Comparison of ENCODE assay signal across 15 mouse cellular contexts in the genomic region with DNA sequence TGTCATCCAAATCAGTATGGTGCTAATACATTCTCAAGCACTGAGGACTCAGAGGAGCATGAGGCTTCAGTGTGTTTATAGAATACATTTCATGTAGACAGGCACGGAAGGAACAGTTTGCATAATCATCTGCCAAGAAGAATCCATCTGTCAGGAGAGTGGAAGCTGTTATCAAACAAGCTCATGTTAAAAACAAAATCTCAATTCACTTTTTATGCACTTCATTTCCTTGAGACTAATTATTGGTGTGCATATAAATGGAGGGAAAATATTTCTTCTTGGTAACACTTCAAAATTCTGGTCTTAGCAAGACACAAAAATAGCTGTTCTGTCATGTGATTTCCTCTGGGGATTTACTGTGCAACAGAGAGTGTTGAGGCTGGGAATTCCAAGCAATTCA.
A peak's percentile ranks its signal among the peaks of the same experiment; 100 is the strongest.
DNase-seq lines count a peak whose midpoint lies in the region; ATAC-seq lines count a peak whose summit lies in the region.
"Had no signal": no experiment of that assay in that cellular context is flagged by ENCODE, and none has a peak within 500 bp of the region (broad histone marks: within the 10 kb centered on the region; RNA-seq: fewer than 3 reads in every experiment).

No protein-coding gene starts in this region.

- no peak overlapping the region for H3K4me3 ChIP-seq in forebrain, embryonic 14.5 days (ENCODE audit: low read depth, low read length)
- no peak overlapping the region for H3K4me3 ChIP-seq in forebrain, embryonic 12.5 days (replicated peaks)
- H3K4me3 ChIP-seq: heart, embryonic 10.5 days; megakaryocyte, embryonic 14.5 days; neural tube, embryonic 12.5 days; stomach, embryonic 15.5 days had no signal

- H3K36me3 ChIP-seq in forebrain, embryonic 14.5 days (ENCODE audit: control insufficient read depth, insufficient read depth, low read length), result no peaks in the 10 kb centered on the region
- H3K36me3 ChIP-seq in forebrain, embryonic 12.5 days (replicated peaks), result no peaks in the 10 kb centered on the region
- H3K36me3 ChIP-seq: heart, embryonic 10.5 days; neural tube, embryonic 12.5 days; stomach, embryonic 15.5 days had no signal

- H3K4me2 ChIP-seq in forebrain, embryonic 14.5 days (ENCODE audit: low read length), result no peak overlapping the region
- H3K4me2 ChIP-seq in forebrain, embryonic 12.5 days, result no peak overlapping the region
- H3K4me2 ChIP-seq: neural tube, embryonic 12.5 days; stomach, embryonic 15.5 days had no signal

- peak; percentile 89 for ATAC-seq in forebrain, embryonic 14.5 days
- ATAC-seq in forebrain, embryonic 12.5 days (ENCODE audit: low FRiP score), result no peak
- ATAC-seq in megakaryocyte, adult 5-6 weeks (ENCODE audit: poor library complexity, severe bottlenecking), result no peak

- H3K4me1 ChIP-seq in forebrain, embryonic 14.5 days (ENCODE audit: control insufficient read depth, insufficient read depth, low read length), result no peaks in the 10 kb centered on the region
- no peaks in the 10 kb centered on the region for H3K4me1 ChIP-seq in forebrain, embryonic 12.5 days
- H3K4me1 ChIP-seq: heart, embryonic 10.5 days; megakaryocyte, embryonic 14.5 days; neural tube, embryonic 12.5 days; stomach, embryonic 15.5 days had no signal

- H3K27me3 ChIP-seq in forebrain, embryonic 14.5 days (replicated peaks; ENCODE audit: control insufficient read depth, insufficient read depth, low read length), result no peaks in the 10 kb centered on the region
- no peaks in the 10 kb centered on the region for H3K27me3 ChIP-seq in forebrain, embryonic 12.5 days
- H3K27me3 ChIP-seq: megakaryocyte, embryonic 14.5 days; neural tube, embryonic 12.5 days; stomach, embryonic 15.5 days had no signal

- intact Hi-C loops in left cerebral cortex, postnatal 4 days (cut with DNase I), result no loop called here
- intact Hi-C loops in gastrocnemius, postnatal 36 days (cut with DNase I), result no loop called here

- H3K9ac ChIP-seq in forebrain, embryonic 14.5 days (ENCODE audit: low read length), result no peak overlapping the region
- no peak overlapping the region for H3K9ac ChIP-seq in forebrain, embryonic 12.5 days
- H3K9ac ChIP-seq: neural tube, embryonic 12.5 days; stomach, embryonic 15.5 days had no signal

- H3K27ac ChIP-seq in forebrain, embryonic 14.5 days (ENCODE audit: low read depth, low read length), result no peak overlapping the region
- H3K27ac ChIP-seq in forebrain, embryonic 12.5 days, result no peak overlapping the region
- H3K27ac ChIP-seq: heart, embryonic 10.5 days; neural tube, embryonic 12.5 days; stomach, embryonic 15.5 days had no signal

- peak; percentile 92 for DNase-seq in forebrain, embryonic 14.5 days (ENCODE audit: low spot score)
- peak; percentile 1 to 3 for DNase-seq in left cerebral cortex, adult 18-20 months (ENCODE audit: low spot score in 2 of 2)
- no peak for DNase-seq in left cerebral cortex, postnatal 4 days
- peak; percentile 21 to 42 for DNase-seq in right cerebral cortex, postnatal 10 days (ENCODE audit: low spot score in 2 of 2)
- DNase-seq in right cerebral cortex, postnatal 4 days, result no peak
- no peak for DNase-seq in gastrocnemius, postnatal 36 days
- DNase-seq: embryo, embryonic 11 days; kidney, adult 11 months; retina, postnatal 1 day had no signal

- 42% methylated on average over 1 of the region's 1 CpGs for WGBS in forebrain, embryonic 14.5 days
- WGBS in forebrain, embryonic 12.5 days, result 73% methylated on average over 1 of the region's 1 CpGs

- no peaks in the 10 kb centered on the region for H3K9me3 ChIP-seq in forebrain, embryonic 14.5 days (replicated peaks; ENCODE audit: control insufficient read depth, low read length)
- no peaks in the 10 kb centered on the region for H3K9me3 ChIP-seq in forebrain, embryonic 12.5 days
- H3K9me3 ChIP-seq: heart, embryonic 10.5 days; megakaryocyte, embryonic 14.5 days; neural tube, embryonic 12.5 days; stomach, embryonic 15.5 days had no signal

Comparison
In these comparisons a context has a peak if more than half of its experiments do, and no peak if none do; other contexts are left out.
1. DNase-seq: peak in forebrain, embryonic 14.5 days (single experiment), left cerebral cortex, adult 18-20 months (2 of 2) and right cerebral cortex, postnatal 10 days (2 of 2); none in left cerebral cortex, postnatal 4 days (single experiment), right cerebral cortex, postnatal 4 days (single experiment) and gastrocnemius, postnatal 36 days (0 of 2).